Mouse (Mus musculus): Measurements from ENCODE around the gene Tfap2a.

Gene Tfap2a

DNA sequence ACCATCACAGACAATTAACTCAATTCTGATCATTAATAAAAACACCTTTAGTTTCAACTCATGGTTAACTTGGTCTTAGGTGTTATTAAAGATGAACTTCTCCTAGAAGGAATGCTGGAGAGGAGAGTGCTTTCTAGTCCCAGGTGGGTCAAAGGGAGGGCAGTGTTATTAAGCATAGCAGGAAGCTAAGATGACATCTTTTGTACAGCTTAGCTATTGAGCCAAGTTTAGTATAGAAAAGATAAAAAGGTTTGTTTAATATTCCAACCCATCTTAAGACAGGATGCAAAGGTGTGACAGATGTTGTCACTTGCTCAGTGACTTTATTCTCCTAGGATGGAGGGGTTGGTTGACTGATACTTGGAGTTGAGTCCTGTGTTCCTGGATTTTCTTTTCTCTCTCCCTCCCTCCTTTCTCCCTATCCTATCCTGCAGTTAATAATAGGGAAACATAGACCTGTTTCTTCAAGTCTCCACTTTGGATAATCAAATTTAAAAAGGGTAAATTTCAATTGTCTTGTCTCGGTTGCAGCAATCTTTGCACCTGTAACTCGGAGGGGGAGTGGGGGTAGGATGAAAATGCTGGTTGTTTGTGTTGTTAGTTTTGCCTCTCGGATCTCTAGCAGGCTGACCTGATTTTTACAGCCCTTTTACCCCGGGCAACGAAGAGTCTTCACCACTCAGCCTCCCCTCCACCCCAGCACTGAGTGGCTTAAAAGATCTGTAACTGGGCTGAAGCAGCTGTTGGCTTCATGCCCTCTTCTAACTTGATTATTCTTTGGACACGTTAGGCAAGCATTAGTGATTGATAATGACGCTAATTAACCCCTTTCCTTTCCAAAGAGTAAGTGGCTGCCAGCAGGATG is 26.3 kb downstream of the Tfap2a start:
- DNase-seq (ENCODE audit: low spot score): no peak

DNA sequence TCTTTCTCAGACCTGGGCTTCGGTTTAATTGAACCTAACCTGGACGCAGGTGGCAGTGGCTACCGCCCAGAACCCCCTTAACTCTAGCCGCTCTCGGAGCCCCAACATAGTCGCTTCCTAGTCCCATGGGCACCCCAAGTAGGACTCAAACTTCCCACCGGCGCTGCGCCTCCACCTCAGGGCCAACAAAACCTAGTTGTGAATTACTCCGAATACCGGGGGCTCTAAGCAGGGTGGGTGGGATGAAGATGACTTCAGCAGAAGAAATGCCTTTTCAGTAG is 28.2 kb downstream of the Tfap2a start:
- no peak for DNase-seq (ENCODE audit: low spot score)

DNA sequence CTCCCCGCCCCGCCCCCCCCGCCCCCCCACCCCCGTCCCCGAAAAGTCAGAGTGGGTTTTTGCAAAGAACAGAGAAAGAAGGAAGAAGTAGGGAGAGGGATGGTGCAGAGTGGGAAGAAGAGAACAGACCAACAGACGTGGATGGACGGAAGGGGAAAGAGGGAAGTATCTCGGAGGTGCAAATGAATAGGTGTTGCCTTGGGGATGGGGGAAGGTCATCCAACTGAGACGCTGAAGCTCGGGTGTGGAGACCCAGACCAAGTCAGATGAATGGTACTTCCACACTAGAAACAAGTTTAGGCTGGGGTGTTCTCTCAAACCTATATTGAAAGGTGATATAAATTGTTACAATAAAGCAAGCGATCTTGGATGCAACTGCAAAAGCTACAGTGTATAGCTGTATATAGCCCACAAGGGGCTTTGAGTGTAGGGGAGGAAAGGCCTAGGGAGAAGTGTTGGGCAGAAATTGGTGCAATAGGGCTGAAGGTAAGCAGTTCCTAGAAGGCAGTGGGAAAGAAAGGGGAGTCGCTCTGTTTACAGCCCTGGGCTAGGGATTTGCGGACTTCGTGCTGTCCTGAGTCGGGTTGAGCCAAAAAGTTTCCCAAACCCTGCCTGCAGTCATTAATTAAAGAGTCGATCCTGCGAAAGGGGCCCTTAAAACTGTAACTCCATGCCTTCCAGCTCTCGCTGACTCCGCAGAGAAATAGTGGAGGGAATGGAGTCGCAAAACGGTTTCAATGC is 28.7 kb downstream of the Tfap2a start:
- no peak for DNase-seq (ENCODE audit: low spot score)

DNA sequence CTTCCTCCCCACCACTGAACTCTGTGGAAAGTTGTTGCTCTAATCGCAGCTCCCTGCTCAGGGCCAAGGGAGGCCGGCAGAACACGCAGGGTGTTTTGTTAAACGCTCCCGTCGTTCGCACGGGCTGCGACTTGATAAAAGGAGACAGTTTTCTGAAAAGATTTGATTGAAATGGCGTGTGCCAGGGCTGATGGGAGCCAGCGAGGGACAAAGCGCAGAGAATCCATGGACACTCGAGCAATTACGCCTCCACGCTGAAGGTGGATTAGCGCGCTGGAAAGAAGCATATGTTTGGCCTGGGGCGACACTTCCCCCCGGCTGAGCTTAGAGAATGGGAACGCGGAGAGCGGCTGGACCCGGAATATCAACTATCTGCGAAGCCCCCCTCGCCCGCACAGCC is 29.3 kb downstream of the Tfap2a start:
- DNase-seq (ENCODE audit: low spot score): no peak

DNA sequence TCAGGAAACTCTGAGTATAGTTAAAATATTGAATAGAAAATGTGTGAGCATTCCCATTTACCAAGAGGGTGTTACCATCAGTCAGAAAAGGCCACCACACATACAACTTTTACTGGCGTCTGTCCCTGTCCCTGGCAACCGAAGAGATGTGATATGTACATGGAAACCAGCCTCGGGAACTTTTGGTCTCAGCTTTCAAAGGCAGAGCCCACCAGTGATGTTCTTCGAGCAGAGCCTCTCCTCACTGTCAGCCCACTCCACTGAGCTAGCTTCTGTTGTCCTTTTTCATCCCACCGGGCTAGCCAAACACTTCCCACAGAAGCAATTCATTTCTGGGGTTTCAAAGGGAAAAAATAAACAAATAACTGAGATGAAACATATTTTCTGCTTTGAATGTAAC is 29.9 kb downstream of the Tfap2a start:
- no peak for DNase-seq (ENCODE audit: low spot score)

DNA sequence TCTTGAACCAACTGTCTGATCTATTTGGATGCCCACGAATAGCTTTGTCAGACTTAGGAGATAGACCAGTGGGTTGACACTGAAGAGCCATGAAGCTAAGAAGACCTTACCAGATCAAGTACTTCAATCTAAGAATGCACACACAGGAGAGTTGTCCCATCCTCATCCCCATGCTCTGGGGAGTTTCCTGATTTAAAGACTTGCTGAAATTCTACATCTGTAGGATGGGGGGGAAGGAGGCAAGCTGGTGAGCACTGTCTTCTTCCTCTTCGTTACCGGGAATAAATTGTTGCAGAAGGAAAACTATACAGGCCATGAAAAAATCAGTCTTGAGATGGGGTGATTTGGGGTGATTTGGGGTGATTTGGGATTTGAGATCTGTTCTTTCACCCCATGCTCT is 30.5 kb downstream of the Tfap2a start:
- no peak for DNase-seq (ENCODE audit: low spot score)

DNA sequence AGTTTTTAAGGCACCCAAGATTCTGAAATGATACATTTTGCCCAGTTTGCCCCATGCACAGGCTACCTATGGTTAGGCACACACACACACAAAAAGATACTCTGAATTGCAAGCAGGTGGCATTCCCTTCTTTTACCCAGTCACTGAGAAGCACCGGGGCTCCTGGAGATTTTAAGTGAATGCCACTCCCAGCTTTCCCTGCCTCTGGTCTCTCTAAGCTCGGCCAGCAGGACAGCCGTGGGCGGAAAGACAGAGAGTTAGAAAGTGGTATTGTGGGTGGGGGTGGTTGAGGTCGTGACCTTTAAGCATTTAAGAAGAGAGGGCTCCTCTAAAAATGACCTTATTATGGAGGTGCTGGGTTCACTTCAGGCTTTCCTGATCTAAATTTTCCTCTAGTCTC is 31.6 kb downstream of the Tfap2a start:
- DNase-seq (ENCODE audit: low spot score): no peak

DNA sequence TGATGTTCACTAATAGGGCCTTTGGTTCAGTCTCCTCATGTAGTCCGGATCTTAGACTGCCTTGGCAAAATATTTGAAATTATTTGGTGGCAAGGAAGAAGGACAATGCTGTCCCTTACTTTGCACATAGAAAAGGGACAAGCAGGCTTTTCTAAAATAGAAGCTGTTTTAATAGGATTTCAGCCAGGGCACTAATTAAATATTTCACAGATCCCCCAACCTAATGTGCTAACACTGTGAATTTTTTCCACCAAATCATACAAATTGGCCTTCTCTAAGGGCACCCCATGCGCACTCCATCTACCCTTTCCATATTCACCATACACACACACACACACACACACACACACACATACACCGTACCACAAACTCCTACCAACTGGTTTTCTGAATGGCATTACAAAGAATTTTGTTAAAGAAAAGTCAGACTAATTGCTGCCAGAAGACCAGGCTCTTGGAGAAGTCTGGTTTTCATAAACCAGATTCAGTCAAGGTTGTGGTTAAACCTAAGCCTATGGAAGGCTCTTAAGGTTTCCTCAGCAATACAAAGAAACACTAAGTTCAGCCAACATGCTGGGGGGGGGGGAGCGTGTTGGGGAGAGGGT is 32.3 kb downstream of the Tfap2a start:
- DNase-seq (ENCODE audit: low spot score): no peak

DNA sequence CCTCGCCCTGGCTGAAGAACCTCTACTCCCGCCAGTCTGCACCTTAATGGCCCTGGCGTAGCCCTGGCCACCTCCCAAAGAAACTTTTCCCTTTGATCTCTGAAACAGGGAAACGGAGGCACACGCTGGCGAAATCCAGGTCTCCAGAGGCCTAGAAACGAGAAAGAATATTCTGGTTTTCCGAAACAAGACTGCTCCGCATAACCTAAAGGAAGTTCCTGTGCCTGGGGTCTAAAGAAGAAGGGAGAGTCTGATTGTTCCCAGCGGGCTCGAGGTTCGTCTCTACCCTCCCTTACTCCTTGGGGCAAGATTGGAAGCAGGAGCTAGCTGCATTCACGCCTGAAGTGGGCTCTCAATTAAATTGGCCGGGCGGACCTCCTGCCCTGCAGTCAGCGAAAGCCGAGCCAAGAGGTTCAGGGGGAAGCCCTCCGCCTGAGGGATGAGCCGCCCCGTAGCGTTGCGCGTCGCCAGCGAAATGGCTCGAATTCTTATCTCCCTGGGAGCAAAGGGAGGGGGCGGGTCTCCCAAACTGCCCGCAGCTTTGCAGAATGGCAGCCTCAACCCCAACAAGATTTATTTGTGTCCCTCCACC is 33.2 kb downstream of the Tfap2a start:
- DNase-seq (ENCODE audit: low spot score): no peak

DNA sequence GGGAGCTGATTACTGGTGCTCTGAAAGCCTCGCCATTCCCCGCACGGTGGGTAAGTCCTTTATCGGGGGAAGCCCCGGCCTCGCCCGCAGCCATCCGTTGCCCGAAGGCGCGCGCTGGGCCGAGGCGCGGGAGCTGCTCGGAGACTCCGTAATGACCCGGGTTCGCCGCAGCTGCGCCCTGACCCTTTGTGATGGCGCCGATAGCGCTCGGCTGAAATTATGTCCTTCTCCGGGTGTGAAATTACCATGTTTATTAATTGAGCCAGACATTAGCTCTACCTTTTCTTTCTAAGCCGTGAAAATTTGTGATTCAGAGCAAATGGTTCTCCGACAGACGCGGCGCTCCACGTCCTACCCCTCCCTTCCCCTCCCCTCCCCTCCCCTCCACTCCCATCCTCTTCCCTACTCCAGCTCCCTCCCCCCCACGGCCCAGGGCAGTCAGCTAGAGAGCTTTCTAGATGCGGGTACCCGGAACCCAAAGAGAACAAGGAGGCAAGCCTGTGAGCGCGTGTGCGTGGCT is 34.1 kb downstream of the Tfap2a start:
- DNase-seq (ENCODE audit: low spot score): no peak

DNA sequence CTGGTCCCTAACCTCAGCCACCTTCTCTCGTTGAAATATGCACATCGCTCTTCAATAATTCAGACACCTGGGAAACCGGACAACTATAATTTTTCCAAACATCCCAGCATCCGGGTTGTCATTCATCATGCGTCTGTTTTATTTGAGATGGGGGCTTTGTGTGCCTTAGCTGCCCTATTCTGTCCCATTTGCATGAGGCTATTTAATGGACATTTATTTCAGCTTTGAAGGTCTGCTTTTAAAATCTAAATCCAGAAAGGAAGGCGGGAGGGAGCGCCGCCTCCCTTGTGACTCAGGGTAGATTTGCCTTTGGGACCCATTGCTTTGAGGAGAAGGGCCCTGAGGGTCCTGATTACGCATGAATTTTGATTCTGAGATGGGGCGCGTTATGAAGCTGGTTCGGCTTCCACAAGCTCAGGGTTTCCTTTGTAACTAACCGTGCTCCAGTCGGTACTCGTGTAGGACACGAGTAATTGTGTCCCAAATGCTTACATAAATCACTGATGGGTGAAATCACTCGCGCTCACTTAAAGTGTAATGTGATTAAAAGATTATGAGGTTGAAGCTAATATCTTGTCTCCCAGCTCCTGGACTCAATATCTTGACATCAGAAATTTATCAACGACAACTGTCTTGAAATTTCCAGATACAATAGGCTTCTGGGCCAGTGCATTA is 34.9 kb downstream of the Tfap2a start:
- no peak for DNase-seq (ENCODE audit: low spot score)

DNA sequence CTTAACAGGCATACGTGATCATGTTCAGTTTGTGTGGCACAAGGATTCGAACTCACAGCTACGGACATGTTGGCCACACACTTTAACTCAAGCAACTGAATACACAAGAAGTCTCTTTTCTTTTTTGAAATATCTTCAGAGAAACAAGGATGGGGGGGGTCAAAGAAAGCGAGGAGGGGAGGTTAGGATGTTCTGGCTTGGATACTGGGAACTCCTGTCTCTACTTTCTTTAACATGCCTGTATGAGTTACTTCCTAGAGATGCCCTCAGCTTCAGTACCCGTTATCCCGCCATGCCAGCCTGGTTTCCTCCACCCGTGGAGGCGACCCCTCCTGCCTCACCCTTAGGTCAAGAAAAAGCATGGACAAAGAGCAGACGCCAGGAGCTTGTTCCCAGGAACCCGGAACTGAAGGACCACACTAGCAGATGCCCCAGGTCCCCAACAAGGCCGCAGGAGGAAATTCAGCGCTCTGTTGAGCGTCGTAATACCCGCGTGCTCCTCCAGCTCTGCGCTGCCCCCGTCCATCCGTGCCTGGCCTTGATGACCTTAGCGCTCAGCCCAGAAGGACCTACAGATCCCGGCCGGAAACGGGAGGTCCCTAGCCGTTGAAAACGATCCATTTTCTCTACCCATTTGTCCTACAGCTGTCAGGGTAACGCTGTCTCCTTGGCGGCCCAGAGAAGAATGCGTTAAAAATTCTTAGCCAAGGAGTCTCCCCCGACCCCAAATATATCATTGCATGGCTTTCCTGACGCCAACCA is 35.6 kb downstream of the Tfap2a start:
- no peak for DNase-seq (ENCODE audit: low spot score)

DNA sequence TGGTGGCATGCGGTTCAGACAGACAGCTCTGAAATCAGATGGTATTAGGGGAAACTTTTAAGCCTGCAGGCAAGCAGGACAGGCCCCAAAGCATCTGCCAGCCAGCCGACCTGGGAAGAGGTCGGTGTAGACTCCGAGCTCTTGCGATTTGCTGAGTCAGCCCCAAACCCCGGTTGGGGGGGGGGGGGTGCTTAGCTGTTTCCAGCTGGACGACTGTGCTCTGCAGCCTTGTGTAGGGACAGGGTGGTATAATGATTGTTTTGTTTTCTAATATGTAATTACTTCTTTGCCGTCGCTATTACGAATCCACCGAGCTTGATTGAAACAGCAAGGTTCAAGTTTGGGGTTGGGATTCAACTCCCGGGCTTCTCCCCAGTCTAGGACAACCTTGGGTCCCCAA is 36.5 kb downstream of the Tfap2a start:
- DNase-seq (ENCODE audit: low spot score): no peak

DNA sequence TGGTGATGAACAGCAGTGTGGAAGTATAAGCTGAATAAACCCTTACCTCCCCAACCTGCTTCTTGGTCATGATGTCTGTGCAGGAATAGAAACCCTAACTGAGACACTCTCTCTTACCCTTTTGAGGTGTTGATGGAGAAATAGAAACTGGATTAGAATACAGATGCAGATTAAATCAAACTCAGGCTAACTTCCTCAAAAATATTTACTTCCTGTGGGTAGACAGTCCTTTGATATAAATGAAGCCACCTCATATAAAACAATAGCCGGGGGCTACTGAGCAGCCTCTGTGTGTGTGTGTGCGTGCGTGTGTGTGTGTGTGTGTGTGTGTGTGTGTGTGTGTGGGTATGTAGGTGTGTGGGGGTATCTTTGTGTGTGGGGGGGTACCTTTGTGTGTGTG is 52.4 kb downstream of the Tfap2a start:
- DNase-seq (ENCODE audit: low spot score): no peak

DNA sequence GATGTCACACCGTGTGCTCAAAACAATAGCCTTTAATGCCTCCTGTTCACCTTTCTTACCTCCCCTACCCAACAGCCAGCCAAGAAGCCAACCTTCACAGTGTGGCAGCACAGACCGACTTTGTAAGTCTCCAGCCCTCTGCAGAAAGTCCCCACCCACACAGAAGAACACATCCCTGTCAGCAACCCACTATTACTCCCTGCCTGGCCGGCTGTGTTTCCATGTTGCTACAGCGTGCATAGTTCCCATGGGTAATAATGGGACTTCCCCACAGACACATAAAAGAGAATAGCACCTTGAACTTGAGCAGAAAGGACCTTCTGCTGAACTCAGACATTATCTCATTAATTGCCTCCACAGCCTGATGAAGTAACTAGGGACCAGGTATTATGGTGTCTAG is 61.4 kb downstream of the Tfap2a start:
- DNase-seq (ENCODE audit: low spot score): no peak
